Mouse (Mus musculus): ENCODE measurements around the gene Gm973. TPM values are rescaled to one million over a fixed set of nuclear protein-coding genes. Genes with fewer than 3 reads are reported as not detected.

Gm973 gene
- polyA plus RNA-seq, 1 experiment from 2014 or later: 0.82 TPM

- no peak overlapping the region for H3K4me2 ChIP-seq (replicated peaks; ENCODE audit: low read depth, low read length)
- 23% methylated on average over 5 of the region's 5 CpGs for WGBS
- H3K9ac ChIP-seq (replicated peaks; ENCODE audit: low read depth, low read length): no peak overlapping the region
- no peaks in the 10 kb centered on the region for H3K36me3 ChIP-seq (ENCODE audit: control insufficient read depth, insufficient read depth, low read length)
- H3K4me1 ChIP-seq (ENCODE audit: control insufficient read depth, insufficient read depth, low read length): peaks cover 15% of the 10 kb centered on the region
- H3K27me3 ChIP-seq (ENCODE audit: control insufficient read depth, insufficient read depth, low read length): no peaks in the 10 kb centered on the region
- peak overlapping the region; percentile 69; the same call in 1 of the 2 replicates for H3K27ac ChIP-seq (ENCODE audit: low read length)
- no peak overlapping the region for H3K4me3 ChIP-seq (ENCODE audit: low read depth, low read length)
- no peaks in the 10 kb centered on the region for H3K9me3 ChIP-seq (ENCODE audit: control insufficient read depth, low read depth, low read length)
- no peak for ATAC-seq (ENCODE audit: insufficient number of reproducible peaks, insufficient read depth, low FRiP score, low read depth)
These were observed 63.3 kb downstream of the Gm973 start for GRCm38 (mm10) chr1:59579327-59579726.

GRCm38 (mm10) chr1:59580131-59580751 is 64.2 kb downstream of the Gm973 start:
- H3K9me3 ChIP-seq (ENCODE audit: control insufficient read depth, low read depth, low read length): no peaks in the 10 kb centered on the region
- H3K4me2 ChIP-seq (replicated peaks; ENCODE audit: low read depth, low read length): no peak overlapping the region; the same call in 1 of the 2 replicates
- peak; percentile 89 for ATAC-seq (ENCODE audit: insufficient number of reproducible peaks, insufficient read depth, low FRiP score, low read depth)
- WGBS: 9% methylated on average over 8 of the region's 8 CpGs
- no peaks in the 10 kb centered on the region for H3K36me3 ChIP-seq (ENCODE audit: control insufficient read depth, insufficient read depth, low read length)
- H3K9ac ChIP-seq (replicated peaks; ENCODE audit: low read depth, low read length): no peak overlapping the region
- no peak overlapping the region for H3K4me3 ChIP-seq (ENCODE audit: low read depth, low read length)
- peaks cover 15% of the 10 kb centered on the region for H3K4me1 ChIP-seq (ENCODE audit: control insufficient read depth, insufficient read depth, low read length)
- H3K27me3 ChIP-seq (ENCODE audit: control insufficient read depth, insufficient read depth, low read length): no peaks in the 10 kb centered on the region
- H3K27ac ChIP-seq (ENCODE audit: low read length): peak overlapping the region; percentile 69; the same call in 1 of the 2 replicates

GRCm38 (mm10) chr1:59580880-59581279 is 64.8 kb downstream of the Gm973 start:
- Histone ChIP-seq H3K9ac (replicated peaks; ENCODE audit: low read depth, low read length) (no peak overlapping the region), H3K9me3 (ENCODE audit: control insufficient read depth, low read depth, low read length) (no peaks in the 10 kb centered on the region)

GRCm38 (mm10) chr1:59584656-59585410 is 68.8 kb downstream of the Gm973 start:
- H3K9ac ChIP-seq (replicated peaks; ENCODE audit: low read depth, low read length): no peak overlapping the region
- H3K4me3 ChIP-seq (ENCODE audit: low read depth, low read length): no peak overlapping the region
- no peaks in the 10 kb centered on the region for H3K9me3 ChIP-seq (ENCODE audit: control insufficient read depth, low read depth, low read length)
- no peaks in the 10 kb centered on the region for H3K27me3 ChIP-seq (ENCODE audit: control insufficient read depth, insufficient read depth, low read length)
- H3K4me2 ChIP-seq (replicated peaks; ENCODE audit: low read depth, low read length): peak overlapping the region; percentile 19; the same call in 1 of the 2 replicates
- H3K27ac ChIP-seq (ENCODE audit: low read length): no peak overlapping the region
- no peaks in the 10 kb centered on the region for H3K36me3 ChIP-seq (ENCODE audit: control insufficient read depth, insufficient read depth, low read length)
- WGBS: 17% methylated on average over 18 of the region's 18 CpGs
- peaks cover 10% of the 10 kb centered on the region for H3K4me1 ChIP-seq (ENCODE audit: control insufficient read depth, insufficient read depth, low read length)
- ATAC-seq (ENCODE audit: insufficient number of reproducible peaks, insufficient read depth, low FRiP score, low read depth): peak; percentile 39; the same call in 1 of the 2 replicates

More at GRCm38 (mm10) chr1:59580880-59581279, 64.8 kb downstream of the Gm973 start:
- 70% methylated on average over 3 of the region's 3 CpGs for WGBS
- H3K4me3 ChIP-seq (ENCODE audit: low read depth, low read length): no peak overlapping the region
- H3K4me2 ChIP-seq (replicated peaks; ENCODE audit: low read depth, low read length): no peak overlapping the region
- no peaks in the 10 kb centered on the region for H3K27me3 ChIP-seq (ENCODE audit: control insufficient read depth, insufficient read depth, low read length)
- H3K36me3 ChIP-seq (ENCODE audit: control insufficient read depth, insufficient read depth, low read length): no peaks in the 10 kb centered on the region
- peaks cover 15% of the 10 kb centered on the region for H3K4me1 ChIP-seq (ENCODE audit: control insufficient read depth, insufficient read depth, low read length)
- peak overlapping the region; percentile 60; the same call in 1 of the 2 replicates for H3K27ac ChIP-seq (ENCODE audit: low read length)
- ATAC-seq (ENCODE audit: insufficient number of reproducible peaks, insufficient read depth, low FRiP score, low read depth): no peak

- ATAC-seq (ENCODE audit: insufficient number of reproducible peaks, insufficient read depth, low FRiP score, low read depth): no peak
- Histone ChIP-seq H3K27ac (ENCODE audit: low read length) (no peak overlapping the region), H3K36me3 (ENCODE audit: control insufficient read depth, insufficient read depth, low read length) (no peaks in the 10 kb centered on the region), H3K9me3 (ENCODE audit: control insufficient read depth, low read depth, low read length) (no peaks in the 10 kb centered on the region), H3K4me1 (ENCODE audit: control insufficient read depth, insufficient read depth, low read length) (no peaks in the 10 kb centered on the region), H3K27me3 (ENCODE audit: control insufficient read depth, insufficient read depth, low read length) (peaks cover 6% of the 10 kb centered on the region; the same call in 1 of the 2 replicates), H3K9ac (replicated peaks; ENCODE audit: low read depth, low read length) (no peak overlapping the region), H3K4me3 (ENCODE audit: low read depth, low read length) (no peak overlapping the region), H3K4me2 (replicated peaks; ENCODE audit: low read depth, low read length) (no peak overlapping the region)
- WGBS: 45% methylated on average over 1 of the region's 1 CpGs
These were observed 73.2 kb downstream of the Gm973 start for GRCm38 (mm10) chr1:59589271-59589670.

- peaks cover 6% of the 10 kb centered on the region; the same call in 1 of the 2 replicates for H3K27me3 ChIP-seq (ENCODE audit: control insufficient read depth, insufficient read depth, low read length)
- H3K27ac ChIP-seq (ENCODE audit: low read length): no peak overlapping the region
- 0 out of 2 replicates have a peak overlapping the region, but pooled peaks have one; percentile 10 for H3K4me2 ChIP-seq (replicated peaks; ENCODE audit: low read depth, low read length)
- H3K4me3 ChIP-seq (ENCODE audit: low read depth, low read length): no peak overlapping the region
- ATAC-seq (ENCODE audit: insufficient number of reproducible peaks, insufficient read depth, low FRiP score, low read depth): no peak
- H3K4me1 ChIP-seq (ENCODE audit: control insufficient read depth, insufficient read depth, low read length): no peaks in the 10 kb centered on the region
- no peak overlapping the region for H3K9ac ChIP-seq (replicated peaks; ENCODE audit: low read depth, low read length)
- H3K36me3 ChIP-seq (ENCODE audit: control insufficient read depth, insufficient read depth, low read length): no peaks in the 10 kb centered on the region
- no peaks in the 10 kb centered on the region for H3K9me3 ChIP-seq (ENCODE audit: control insufficient read depth, low read depth, low read length)
- 23% methylated on average over 10 of the region's 10 CpGs for WGBS
These were observed 76.3 kb downstream of the Gm973 start for GRCm38 (mm10) chr1:59592359-59592758.

GRCm38 (mm10) chr1:59592876-59593275 is 76.8 kb downstream of the Gm973 start:
- H3K4me3 ChIP-seq (ENCODE audit: low read depth, low read length): no peak overlapping the region
- no peak overlapping the region for H3K27ac ChIP-seq (ENCODE audit: low read length)
- no peaks in the 10 kb centered on the region for H3K36me3 ChIP-seq (ENCODE audit: control insufficient read depth, insufficient read depth, low read length)
- no peaks in the 10 kb centered on the region for H3K9me3 ChIP-seq (ENCODE audit: control insufficient read depth, low read depth, low read length)
- no peak overlapping the region for H3K9ac ChIP-seq (replicated peaks; ENCODE audit: low read depth, low read length)
- ATAC-seq (ENCODE audit: insufficient number of reproducible peaks, insufficient read depth, low FRiP score, low read depth): no peak
- H3K4me1 ChIP-seq (ENCODE audit: control insufficient read depth, insufficient read depth, low read length): no peaks in the 10 kb centered on the region
- peaks cover 6% of the 10 kb centered on the region; the same call in 1 of the 2 replicates for H3K27me3 ChIP-seq (ENCODE audit: control insufficient read depth, insufficient read depth, low read length)
- H3K4me2 ChIP-seq (replicated peaks; ENCODE audit: low read depth, low read length): 0 out of 2 replicates have a peak overlapping the region, but pooled peaks have one; percentile 10
- 34% methylated on average over 12 of the region's 12 CpGs for WGBS

GRCm38 (mm10) chr1:59593622-59594035 is 77.6 kb downstream of the Gm973 start:
- no peaks in the 10 kb centered on the region for H3K9me3 ChIP-seq (ENCODE audit: control insufficient read depth, low read depth, low read length)
- no peak overlapping the region for H3K4me2 ChIP-seq (replicated peaks; ENCODE audit: low read depth, low read length)
- no peak for ATAC-seq (ENCODE audit: insufficient number of reproducible peaks, insufficient read depth, low FRiP score, low read depth)
- peaks cover 6% of the 10 kb centered on the region; the same call in 1 of the 2 replicates for H3K27me3 ChIP-seq (ENCODE audit: control insufficient read depth, insufficient read depth, low read length)
- no peak overlapping the region for H3K27ac ChIP-seq (ENCODE audit: low read length)
- no peak overlapping the region for H3K9ac ChIP-seq (replicated peaks; ENCODE audit: low read depth, low read length)
- no peak overlapping the region for H3K4me3 ChIP-seq (ENCODE audit: low read depth, low read length)
- no peaks in the 10 kb centered on the region for H3K36me3 ChIP-seq (ENCODE audit: control insufficient read depth, insufficient read depth, low read length)
- no peaks in the 10 kb centered on the region for H3K4me1 ChIP-seq (ENCODE audit: control insufficient read depth, insufficient read depth, low read length)
- 75% methylated on average over 2 of the region's 2 CpGs for WGBS
